Mouse (Mus musculus) heart, embryonic 13.5 days (tissue): ENCODE results near the gene Sh3bp4. TPM values are rescaled to one million over a fixed set of nuclear protein-coding genes. Genes with fewer than 3 reads are reported as not detected.

Experiments used
- ATAC-seq: fragments of 200-750 bp; cut with Nextera tagmentation; 2 replicates; pipeline ENCODE4 v1.8.0; 2017; ENCODE audit warnings: moderate TSS enrichment; ENCODE audit not compliant: insufficient number of reproducible peaks, low FRiP score, low TSS enrichment; ENCODE audit errors: extremely low read depth
- H3K27ac ChIP-seq: fragments of 300-500 bp; sonication (generic); replicated peaks from 2 replicates; pipeline ENCODE4 v1.5.1; 2015; ENCODE audit warnings: moderate library complexity, mild to moderate bottlenecking, inconsistent platforms
- H3K27me3 ChIP-seq: fragments of 300-500 bp; sonication (generic); replicated peaks from 2 replicates; pipeline ENCODE4 v1.6.1; 2015; ENCODE audit warnings: mild to moderate bottlenecking, inconsistent platforms
- H3K36me3 ChIP-seq: fragments of 300-500 bp; sonication (generic); 2 replicates; pipeline ENCODE4 v1.6.1; 2015; ENCODE audit warnings: mild to moderate bottlenecking, inconsistent platforms
- H3K4me1 ChIP-seq: fragments of 300-500 bp; sonication (generic); 2 replicates; pipeline ENCODE4 v1.6.1; 2015; ENCODE audit warnings: inconsistent platforms
- H3K4me2 ChIP-seq: fragments of 300-500 bp; sonication (generic); 2 replicates; pipeline ENCODE4 v1.6.1; 2015; ENCODE audit warnings: inconsistent platforms, mild to moderate bottlenecking, moderate library complexity
- H3K4me3 ChIP-seq: fragments of 300-500 bp; sonication (generic); 2 replicates; pipeline ENCODE4 v1.5.1; 2015; ENCODE audit warnings: moderate library complexity, mild to moderate bottlenecking, inconsistent platforms
- H3K9ac ChIP-seq: fragments of 300-500 bp; sonication (generic); 2 replicates; pipeline ENCODE4 v1.6.1; 2015; ENCODE audit warnings: inconsistent platforms, mild to moderate bottlenecking, moderate library complexity
- H3K9me3 ChIP-seq: fragments of 300-500 bp; sonication (generic); 2 replicates; pipeline ENCODE4 v1.6.1; 2016; ENCODE audit warnings: inconsistent platforms
- WGBS: fragments of 180-500 bp; shearing (Covaris S2); methylation state at CpG from one replicate; pipeline ENCODE4 v1.1.7; 2015; ENCODE audit warnings: mixed read lengths; 5-methylcytosine and 5-hydroxymethylcytosine counted together
- polyA plus RNA-seq: library from polyadenylated mRNA; unstranded; fragments of >200 nt; fragmentation: Nextera tagmentation; extraction: Ambion mirVana; gene quantifications from 2 replicates; pipeline ENCODE4 v1.2.1, GENCODE M21; 2015

Sh3bp4 gene
- polyA plus RNA-seq, 1 experiment from 2014 or later: 19.2 TPM

DNA sequence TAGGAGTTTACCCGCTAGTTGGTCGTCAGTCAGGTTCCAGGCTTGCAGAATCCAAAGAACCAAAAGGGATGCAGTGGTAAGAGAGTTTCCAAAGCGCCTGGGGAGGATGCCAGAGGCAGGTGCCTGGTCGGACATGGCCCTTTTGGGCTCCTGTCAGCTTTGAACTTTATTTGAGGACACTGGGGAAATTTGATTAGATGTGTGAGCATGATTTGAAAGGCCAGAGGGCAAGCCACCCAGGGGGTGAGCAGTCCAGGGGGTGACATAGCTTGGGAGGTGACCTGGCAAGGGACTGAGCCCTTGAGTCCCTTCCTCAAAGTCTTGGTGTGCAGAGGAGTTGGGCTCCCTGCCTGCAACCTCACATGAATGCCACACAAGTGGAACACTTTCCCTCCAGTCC is 11.2 kb downstream of the Sh3bp4 start:
- no peaks in the 10 kb centered on the region for H3K9me3 ChIP-seq
- H3K9ac ChIP-seq: no peak overlapping the region
- H3K27me3 ChIP-seq: no peaks in the 10 kb centered on the region
- no peak for ATAC-seq
- no peak overlapping the region for H3K4me2 ChIP-seq
- H3K36me3 ChIP-seq: peaks cover 4% of the 10 kb centered on the region; the same call in 1 of the 2 replicates
- no peak overlapping the region for H3K4me3 ChIP-seq
- 71% methylated on average over 4 of the region's 4 CpGs for whole genome bisulfite sequencing
- H3K27ac ChIP-seq: no peak overlapping the region
- H3K4me1 ChIP-seq: peaks cover 76% of the 10 kb centered on the region

DNA sequence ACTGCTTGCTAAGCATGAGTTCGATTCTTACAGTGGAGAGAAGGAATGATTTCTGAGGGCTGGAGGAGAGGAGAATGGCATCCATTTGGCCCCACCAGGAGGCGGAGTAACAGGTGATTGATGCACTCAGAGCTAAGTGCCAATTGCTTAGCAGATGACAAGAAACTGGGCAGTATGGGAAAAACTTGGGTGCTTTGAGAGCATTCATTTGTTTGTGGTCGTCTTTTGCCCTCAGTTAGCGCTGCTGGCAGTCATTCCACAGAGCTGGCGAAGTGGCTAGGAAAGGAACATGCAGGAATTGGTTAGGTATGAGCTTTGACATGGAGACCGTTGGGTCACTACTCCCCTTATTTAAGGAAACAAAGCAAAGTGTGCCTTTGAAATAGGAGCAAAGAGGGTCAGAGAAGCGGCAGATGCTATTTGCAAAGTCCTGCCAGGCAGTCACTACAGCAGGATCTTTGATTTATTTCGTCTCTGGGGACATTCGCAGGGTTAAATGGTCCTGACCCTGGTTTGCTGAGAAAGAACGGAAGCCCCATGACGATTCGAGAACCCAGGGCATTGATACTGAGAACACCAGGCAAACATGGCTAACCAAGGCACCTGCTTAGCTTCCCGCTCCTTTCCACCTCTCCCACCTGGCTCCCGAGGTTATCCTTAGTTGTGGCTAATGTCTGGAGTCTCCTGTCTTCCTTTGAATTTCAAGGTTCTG is 12.1 kb downstream of the Sh3bp4 start:
- Histone ChIP-seq H3K27me3 (no peaks in the 10 kb centered on the region), H3K4me3 (no peak overlapping the region), H3K9me3 (no peaks in the 10 kb centered on the region), H3K36me3 (peaks cover 4% of the 10 kb centered on the region; the same call in 1 of the 2 replicates), H3K27ac (no peak overlapping the region), H3K4me2 (no peak overlapping the region), H3K4me1 (peaks cover 77% of the 10 kb centered on the region), H3K9ac (peak overlapping the region; percentile 24; the same call in 1 of the 2 replicates)
- 72% methylated on average over 14 of the region's 14 CpGs for WGBS
- ATAC-seq: no peak

DNA sequence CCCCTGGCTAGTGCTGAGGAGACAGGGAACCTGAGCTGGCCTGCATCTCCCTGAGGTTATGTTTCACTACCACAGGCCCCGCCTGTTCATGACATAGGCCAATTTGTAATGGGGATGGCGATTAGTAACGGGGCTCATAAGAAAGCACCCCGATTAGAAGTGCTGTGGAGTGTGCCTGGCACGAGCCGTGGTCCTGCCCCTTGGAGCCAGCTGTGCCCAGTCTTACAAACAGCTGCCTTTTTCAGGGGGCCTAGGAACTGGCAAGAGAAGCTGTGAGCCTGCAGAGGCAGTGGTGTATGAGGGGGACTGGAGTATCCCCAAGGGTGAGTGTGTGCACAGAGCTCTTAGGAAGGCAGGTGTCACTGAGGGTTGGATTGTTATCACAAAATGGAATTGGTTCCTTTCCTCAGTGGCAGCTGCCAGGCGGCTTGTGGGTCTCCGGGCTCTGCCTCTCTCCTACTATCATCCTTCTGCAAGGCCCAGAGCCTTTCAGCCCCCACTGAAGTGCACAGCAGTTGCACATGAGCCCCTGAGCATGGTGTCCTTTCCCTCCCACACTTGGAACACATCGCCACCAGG is 16.4 kb downstream of the Sh3bp4 start:
- Histone ChIP-seq H3K27me3 (no peaks in the 10 kb centered on the region), H3K9me3 (no peaks in the 10 kb centered on the region), H3K9ac (no peak overlapping the region), H3K4me2 (no peak overlapping the region), H3K4me1 (peaks cover 81% of the 10 kb centered on the region), H3K27ac (no peak overlapping the region), H3K4me3 (no peak overlapping the region), H3K36me3 (peaks cover 4% of the 10 kb centered on the region; the same call in 1 of the 2 replicates)
- 73% methylated on average over 9 of the region's 9 CpGs for WGBS
- no peak for ATAC-seq

DNA sequence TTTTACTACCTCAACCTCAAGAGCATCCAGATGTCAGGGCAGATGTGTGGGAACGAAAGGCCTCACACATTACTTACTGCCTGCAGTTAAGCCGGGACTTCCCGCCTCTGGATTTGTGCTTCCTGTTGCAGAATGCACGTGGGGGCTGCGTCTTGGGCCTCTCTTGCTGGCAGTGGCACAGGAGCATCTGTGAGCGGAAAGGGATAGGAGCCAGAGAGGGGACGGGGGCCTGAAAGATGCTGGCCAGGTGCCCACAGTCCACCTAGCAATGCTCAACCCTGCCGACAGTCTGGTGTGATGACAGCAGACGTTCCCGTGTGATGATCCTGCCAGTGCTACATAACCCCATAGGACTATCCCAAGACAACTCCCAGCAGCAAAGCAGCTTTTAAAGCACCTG is 17.9 kb downstream of the Sh3bp4 start:
- peaks cover 83% of the 10 kb centered on the region for H3K4me1 ChIP-seq
- no peaks in the 10 kb centered on the region for H3K27me3 ChIP-seq
- no peaks in the 10 kb centered on the region for H3K9me3 ChIP-seq
- 31% methylated on average over 10 of the region's 10 CpGs for WGBS
- peaks cover 4% of the 10 kb centered on the region; the same call in 1 of the 2 replicates for H3K36me3 ChIP-seq
- H3K27ac ChIP-seq: 0 out of 2 replicates have a peak overlapping the region, but pooled peaks have one; percentile 5
- ATAC-seq: no peak
- no peak overlapping the region for H3K4me2 ChIP-seq
- H3K9ac ChIP-seq: peak overlapping the region; percentile 47
- H3K4me3 ChIP-seq: no peak overlapping the region

DNA sequence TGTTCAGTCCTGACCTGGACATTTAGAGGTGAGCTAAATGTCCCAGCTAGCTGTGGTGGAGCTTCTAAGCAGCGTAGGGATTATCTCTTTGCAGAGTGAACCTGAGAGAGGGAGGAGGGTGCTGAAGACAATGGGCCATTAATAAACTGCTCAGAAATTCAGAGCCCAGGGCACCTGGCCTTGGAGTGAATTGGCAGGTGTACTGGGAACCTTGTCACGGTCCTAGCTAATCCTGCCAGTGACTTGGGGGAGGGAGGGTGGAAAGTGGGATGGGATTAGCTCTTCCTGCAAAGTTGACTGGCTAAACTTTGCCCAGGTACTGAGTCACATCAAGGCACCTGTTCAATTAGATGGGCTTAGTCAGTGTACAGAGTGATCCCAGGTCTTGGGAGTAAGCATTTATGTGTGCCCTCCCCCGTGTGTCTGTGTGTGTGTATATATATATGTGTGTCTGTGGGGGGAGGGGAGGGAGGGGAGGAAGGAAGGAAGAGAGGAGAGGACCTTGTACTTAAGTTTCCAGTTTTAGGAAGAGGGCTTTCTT is 18.6 kb downstream of the Sh3bp4 start:
- WGBS: 42% methylated on average over 3 of the region's 3 CpGs
- H3K9ac ChIP-seq: no peak overlapping the region
- no peaks in the 10 kb centered on the region for H3K27me3 ChIP-seq
- no peak for ATAC-seq
- H3K4me2 ChIP-seq: no peak overlapping the region
- peaks cover 87% of the 10 kb centered on the region for H3K4me1 ChIP-seq
- no peak overlapping the region for H3K4me3 ChIP-seq
- H3K9me3 ChIP-seq: no peaks in the 10 kb centered on the region
- 0 out of 2 replicates have a peak overlapping the region, but pooled peaks have one; percentile 5 for H3K27ac ChIP-seq
- H3K36me3 ChIP-seq: peaks cover 4% of the 10 kb centered on the region; the same call in 1 of the 2 replicates

DNA sequence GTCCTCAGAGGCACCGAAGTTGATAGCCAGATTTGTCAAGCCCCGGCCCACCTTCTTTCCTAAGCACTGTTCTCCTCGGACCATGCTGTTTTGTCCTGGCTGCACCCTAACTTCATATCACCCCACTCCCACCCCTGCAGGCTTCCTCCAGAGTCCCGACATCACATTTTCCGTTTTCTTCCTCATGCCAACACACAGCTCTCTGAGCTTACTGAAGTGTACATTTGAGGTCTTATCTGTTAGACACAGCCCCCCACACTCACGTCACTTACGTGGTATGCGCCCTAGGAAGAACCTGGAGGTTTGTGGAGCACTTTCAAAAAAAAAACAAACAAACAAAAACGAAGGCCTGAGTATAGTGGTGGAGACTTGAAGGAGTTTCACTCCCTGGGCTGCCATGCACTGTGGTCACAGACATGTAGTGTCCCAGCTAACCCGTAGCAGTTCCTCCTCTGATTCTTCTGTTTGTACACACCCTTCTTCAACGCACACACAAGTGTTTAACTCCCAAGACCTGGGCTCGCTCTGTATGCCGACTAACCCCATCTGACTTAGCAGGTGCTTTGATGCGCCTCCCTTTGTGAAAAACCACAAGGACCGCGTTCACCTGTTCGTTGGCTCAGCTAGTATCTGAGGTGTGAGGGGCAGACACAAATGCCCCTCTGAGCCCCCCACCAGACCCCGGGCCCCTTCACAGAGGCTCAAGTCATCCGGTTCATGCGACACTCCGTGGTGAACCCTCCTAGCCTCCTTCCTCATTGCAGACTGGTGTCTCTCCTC is 19.8 kb downstream of the Sh3bp4 start:
- Histone ChIP-seq H3K36me3 (peaks cover 4% of the 10 kb centered on the region; the same call in 1 of the 2 replicates), H3K9me3 (no peaks in the 10 kb centered on the region), H3K4me3 (no peak overlapping the region), H3K27me3 (no peaks in the 10 kb centered on the region), H3K27ac (peak overlapping the region; percentile 73), H3K4me1 (peaks cover 99% of the 10 kb centered on the region), H3K4me2 (peak overlapping the region; percentile 16; the same call in 1 of the 2 replicates), H3K9ac (peak overlapping the region; percentile 62; the same call in 1 of the 2 replicates)
- no peak for ATAC-seq
- 49% methylated on average over 21 of the region's 21 CpGs for WGBS

DNA sequence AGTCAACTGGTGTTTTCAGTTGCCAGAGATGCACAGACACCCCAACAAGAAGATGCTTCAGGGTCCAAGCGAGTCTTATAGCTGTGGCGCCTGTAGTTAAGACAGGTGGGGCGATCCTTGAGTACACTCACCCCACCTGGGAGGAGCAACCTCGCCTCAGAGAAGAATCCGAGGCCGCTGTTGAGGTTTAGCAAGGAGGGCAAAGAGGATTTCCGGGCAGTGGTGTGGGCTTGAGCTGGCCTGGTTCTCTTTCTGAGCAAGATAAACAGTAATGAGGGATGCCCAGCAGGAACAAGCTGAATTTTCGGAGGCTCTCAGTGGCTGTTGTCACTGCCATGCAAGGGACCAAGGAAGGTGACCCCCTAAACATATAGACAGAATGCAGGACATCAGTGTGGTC is 20.5 kb downstream of the Sh3bp4 start:
- Histone ChIP-seq H3K27ac (peak overlapping the region; percentile 73), H3K36me3 (no peaks in the 10 kb centered on the region), H3K9ac (peak overlapping the region; percentile 62; the same call in 1 of the 2 replicates), H3K27me3 (no peaks in the 10 kb centered on the region), H3K4me1 (peaks cover 99% of the 10 kb centered on the region), H3K4me2 (no peak overlapping the region), H3K4me3 (no peak overlapping the region), H3K9me3 (no peaks in the 10 kb centered on the region)
- WGBS: 72% methylated on average over 8 of the region's 8 CpGs
- no peak for ATAC-seq

DNA sequence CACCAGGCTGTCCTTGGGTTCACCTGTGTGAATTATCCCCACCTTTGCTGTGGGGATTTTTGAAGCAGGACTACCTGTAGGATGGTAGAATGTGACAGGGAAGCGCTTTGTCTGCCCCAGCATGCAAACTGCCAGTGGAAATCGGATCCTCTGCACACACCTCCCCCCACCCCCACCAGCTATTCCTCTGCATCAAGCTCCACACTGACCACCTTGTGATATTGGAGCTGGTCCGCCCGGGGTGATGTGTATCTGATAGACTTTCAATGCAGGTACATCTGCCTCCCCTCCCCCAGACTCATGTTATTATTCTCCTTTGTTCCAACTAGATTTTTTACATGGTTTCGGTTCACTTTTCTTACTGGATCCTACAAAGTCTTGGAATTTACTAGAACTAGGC is 21.8 kb downstream of the Sh3bp4 start:
- Histone ChIP-seq H3K27me3 (no peaks in the 10 kb centered on the region), H3K9me3 (no peaks in the 10 kb centered on the region), H3K27ac (peak overlapping the region; percentile 89), H3K36me3 (no peaks in the 10 kb centered on the region), H3K4me3 (peak overlapping the region; percentile 12), H3K9ac (peak overlapping the region; percentile 72), H3K4me2 (peak overlapping the region; percentile 55), H3K4me1 (peaks cover 96% of the 10 kb centered on the region)
- WGBS: 43% methylated on average over 5 of the region's 5 CpGs
- ATAC-seq: no peak

DNA sequence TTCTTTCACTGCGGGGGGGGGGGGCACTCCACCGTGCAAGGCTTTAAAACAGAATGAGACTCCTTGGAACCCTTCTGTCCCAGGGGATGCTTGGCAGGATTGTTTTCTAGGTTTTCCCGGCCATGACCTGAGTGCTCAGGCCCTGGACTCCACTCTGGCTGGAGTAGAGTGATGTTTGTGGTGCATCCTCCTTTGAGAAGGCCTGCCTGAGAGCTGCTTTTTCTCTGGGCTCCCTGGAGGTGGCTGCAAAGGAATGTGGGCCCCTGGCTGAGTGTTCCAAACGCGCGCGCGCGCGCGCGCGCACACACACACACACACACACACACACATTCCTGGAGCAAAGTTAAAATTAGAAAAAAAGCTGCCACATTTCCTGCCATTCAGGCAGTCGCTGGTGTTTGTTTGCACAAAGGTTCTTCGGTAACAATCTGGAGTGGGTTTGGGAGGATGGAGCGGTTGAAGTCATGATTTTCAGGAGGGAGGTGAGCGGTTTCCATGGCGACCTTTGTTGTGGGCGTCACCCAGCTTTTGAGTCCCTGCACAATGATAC is 22.3 kb downstream of the Sh3bp4 start:
- Histone ChIP-seq H3K27me3 (no peaks in the 10 kb centered on the region), H3K9ac (peak overlapping the region; percentile 72), H3K4me2 (peak overlapping the region; percentile 55), H3K4me1 (peaks cover 91% of the 10 kb centered on the region), H3K27ac (peak overlapping the region; percentile 89), H3K36me3 (no peaks in the 10 kb centered on the region), H3K9me3 (no peaks in the 10 kb centered on the region), H3K4me3 (peak overlapping the region; percentile 12)
- 17% methylated on average over 18 of the region's 19 CpGs for WGBS
- ATAC-seq: no peak

DNA sequence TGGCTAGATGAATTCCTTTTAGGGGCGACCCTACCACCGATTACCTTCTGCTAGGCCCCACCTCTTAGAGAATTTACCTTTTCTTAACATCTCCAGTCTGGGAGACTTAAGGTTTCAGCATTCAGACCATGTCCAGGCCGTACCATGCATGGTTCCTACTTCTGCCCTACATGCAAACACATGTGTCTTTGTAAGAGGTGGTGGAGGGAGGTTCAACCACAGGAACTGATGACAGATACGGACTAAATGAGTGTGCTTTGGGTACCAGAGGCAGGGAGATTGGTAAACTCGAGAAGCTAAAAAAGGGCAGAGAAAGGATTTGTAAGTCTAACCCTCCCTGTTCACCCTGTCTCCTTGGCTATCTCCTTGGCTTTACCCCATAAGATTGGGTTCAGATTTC is 23.5 kb downstream of the Sh3bp4 start:
- no peak for ATAC-seq
- H3K4me3 ChIP-seq: no peak overlapping the region
- peaks cover 79% of the 10 kb centered on the region for H3K4me1 ChIP-seq
- peak overlapping the region; percentile 89 for H3K27ac ChIP-seq
- H3K36me3 ChIP-seq: no peaks in the 10 kb centered on the region
- WGBS: 62% methylated on average over 5 of the region's 5 CpGs
- no peak overlapping the region; the same call in 1 of the 2 replicates for H3K4me2 ChIP-seq
- no peaks in the 10 kb centered on the region for H3K27me3 ChIP-seq
- no peak overlapping the region for H3K9ac ChIP-seq
- no peaks in the 10 kb centered on the region for H3K9me3 ChIP-seq

DNA sequence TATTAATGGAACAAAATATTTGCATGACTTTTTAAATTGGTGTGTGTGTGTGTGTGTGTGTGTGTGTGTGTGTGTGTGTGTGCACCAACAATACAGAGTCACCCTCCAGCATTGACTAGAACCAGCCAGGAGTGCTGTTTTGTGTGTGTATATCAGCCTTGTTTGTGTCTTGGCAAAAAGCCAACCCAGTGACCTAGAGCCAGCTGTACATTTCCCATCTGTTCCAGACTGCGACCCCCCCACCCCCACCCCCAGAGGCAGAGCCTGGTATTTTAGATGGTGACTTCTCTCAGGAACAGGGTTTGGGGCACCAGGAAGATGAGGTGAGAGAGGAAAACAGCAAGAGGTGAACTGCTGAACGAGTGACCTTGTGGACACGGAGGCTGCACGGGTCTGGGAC is 24.2 kb downstream of the Sh3bp4 start:
- no peak overlapping the region for H3K9ac ChIP-seq
- H3K4me1 ChIP-seq: peaks cover 72% of the 10 kb centered on the region
- H3K9me3 ChIP-seq: no peaks in the 10 kb centered on the region
- no peak for ATAC-seq
- H3K4me2 ChIP-seq: 0 out of 2 replicates have a peak overlapping the region, but pooled peaks have one; percentile 13
- H3K27me3 ChIP-seq: no peaks in the 10 kb centered on the region
- no peak overlapping the region for H3K4me3 ChIP-seq
- H3K36me3 ChIP-seq: no peaks in the 10 kb centered on the region
- peak overlapping the region; percentile 89 for H3K27ac ChIP-seq
- WGBS: 28% methylated on average over 4 of the region's 4 CpGs
